Mouse (Mus musculus): Measurements from ENCODE around the gene E130114P18Rik. TPM values are rescaled to one million over a fixed set of nuclear protein-coding genes. Genes with fewer than 3 reads are reported as not detected.

Gene E130114P18Rik
- polyA plus RNA-seq, 1 experiment from 2014 or later: 30.7 TPM

DNA sequence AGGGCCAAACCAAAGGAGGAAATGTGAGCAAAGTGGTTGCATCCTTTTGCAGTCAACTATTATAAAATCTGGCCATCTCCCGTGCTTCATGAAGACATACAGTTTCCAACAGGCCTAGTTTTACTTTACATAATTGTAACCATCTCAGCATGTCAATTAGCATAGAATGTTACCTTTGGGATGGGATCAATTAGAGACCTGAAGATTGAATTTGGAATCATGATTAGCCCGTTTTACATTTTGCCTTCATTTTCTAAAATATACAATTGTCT, 129.5 kb downstream of the E130114P18Rik start:
- H3K27me3 ChIP-seq: no peaks in the 10 kb centered on the region
- H3K36me3 ChIP-seq: no peaks in the 10 kb centered on the region
- no peaks in the 10 kb centered on the region for H3K9me3 ChIP-seq
- H3K4me3 ChIP-seq: no peak overlapping the region
- no peak for ATAC-seq (ENCODE audit: low read depth)
- no peak overlapping the region for H3K9ac ChIP-seq
- peaks cover 39% of the 10 kb centered on the region for H3K4me1 ChIP-seq (replicated peaks)
- no peak overlapping the region for H3K4me2 ChIP-seq
- WGBS: 33% methylated on average over 2 of the region's 2 CpGs
- peak overlapping the region; percentile 84 for H3K27ac ChIP-seq (replicated peaks)

DNA sequence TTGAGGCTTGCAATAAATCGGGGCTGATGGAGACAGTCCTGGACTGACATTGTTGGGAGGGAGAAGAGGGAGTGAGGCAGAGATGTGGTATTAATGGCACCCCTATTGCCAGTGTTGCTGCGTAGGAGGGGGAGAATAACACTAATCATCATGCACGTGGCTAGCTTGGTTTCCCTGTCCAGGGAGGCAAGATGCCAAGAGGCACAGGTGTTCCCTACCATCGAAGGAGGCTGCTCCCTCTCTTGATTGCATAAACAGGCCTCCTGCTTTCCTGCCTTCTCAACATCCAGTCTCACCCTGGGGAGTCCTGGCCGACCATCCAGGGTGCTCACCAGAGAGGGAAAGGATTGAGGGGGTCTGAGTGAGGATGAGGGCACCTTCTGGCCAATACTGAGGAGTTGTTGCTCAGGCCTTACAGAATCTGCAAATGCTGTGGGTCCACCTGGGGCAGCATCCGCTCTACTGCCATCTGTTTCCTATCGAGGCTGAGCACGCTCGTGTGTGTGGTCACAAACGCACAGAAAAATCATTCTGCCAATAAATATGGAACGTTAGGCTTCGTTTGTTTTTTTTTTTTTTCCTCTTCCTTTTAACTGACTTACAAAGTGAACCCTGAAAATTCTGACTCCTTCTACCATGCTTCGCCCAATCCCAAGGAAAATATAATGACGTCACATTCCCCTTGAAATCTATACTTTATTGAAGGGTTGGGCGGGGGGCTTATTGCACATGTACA, 130.0 kb downstream of the E130114P18Rik start:
- peak; percentile 71 for ATAC-seq (ENCODE audit: low read depth)
- H3K27me3 ChIP-seq: no peaks in the 10 kb centered on the region
- no peak overlapping the region for H3K9ac ChIP-seq
- H3K4me3 ChIP-seq: no peak overlapping the region
- H3K27ac ChIP-seq (replicated peaks): peak overlapping the region; percentile 84
- H3K4me2 ChIP-seq: no peak overlapping the region
- H3K36me3 ChIP-seq: no peaks in the 10 kb centered on the region
- no peaks in the 10 kb centered on the region for H3K9me3 ChIP-seq
- WGBS: 39% methylated on average over 15 of the region's 15 CpGs
- peaks cover 39% of the 10 kb centered on the region for H3K4me1 ChIP-seq (replicated peaks)

DNA sequence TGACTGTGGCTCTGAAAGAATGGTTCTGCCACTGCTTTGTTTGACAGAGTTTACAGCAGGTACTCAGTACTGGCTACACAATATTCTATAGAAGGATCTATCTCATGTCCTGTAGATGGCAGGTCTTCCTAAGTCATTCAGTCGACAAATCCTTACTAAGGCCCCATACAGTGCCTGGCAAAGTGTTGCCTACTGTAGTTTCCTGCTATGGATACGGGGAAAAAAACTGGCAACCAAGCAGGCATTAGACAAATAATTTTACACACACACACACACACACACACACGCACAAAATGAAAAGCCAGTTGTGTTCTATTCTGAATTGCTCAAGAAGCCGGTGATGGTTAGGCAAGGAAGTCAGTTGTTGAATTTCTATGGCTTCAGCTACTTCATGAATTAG, 130.6 kb downstream of the E130114P18Rik start:
- H3K4me1 ChIP-seq (replicated peaks): peaks cover 39% of the 10 kb centered on the region
- WGBS: 60% methylated on average over 4 of the region's 4 CpGs
- no peak overlapping the region for H3K4me3 ChIP-seq
- ATAC-seq (ENCODE audit: low read depth): peak; percentile 29
- no peaks in the 10 kb centered on the region for H3K9me3 ChIP-seq
- no peak overlapping the region for H3K4me2 ChIP-seq
- no peaks in the 10 kb centered on the region for H3K27me3 ChIP-seq
- H3K9ac ChIP-seq: no peak overlapping the region
- no peaks in the 10 kb centered on the region for H3K36me3 ChIP-seq
- peak overlapping the region; percentile 84 for H3K27ac ChIP-seq (replicated peaks)

DNA sequence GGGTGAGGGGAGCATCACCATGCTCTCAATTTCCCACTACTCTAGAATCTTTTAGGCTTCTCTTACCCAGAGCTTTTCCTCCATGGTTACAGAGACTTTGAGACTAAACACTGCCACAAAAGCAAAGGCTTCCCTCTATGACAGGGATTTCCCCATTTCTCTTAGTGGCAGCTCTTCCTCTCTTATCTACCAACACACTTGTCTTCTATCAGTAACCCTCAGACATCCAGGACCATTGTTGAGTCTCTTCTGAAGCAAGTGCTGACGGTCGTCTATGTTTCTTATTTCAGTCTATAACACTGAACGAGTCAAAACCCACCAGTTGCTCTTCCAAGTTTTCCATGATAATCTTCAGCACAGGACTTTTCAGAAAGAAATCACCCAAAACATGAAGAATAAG, 137.5 kb downstream of the E130114P18Rik start:
- H3K27ac ChIP-seq (replicated peaks): no peak overlapping the region
- no peak for ATAC-seq (ENCODE audit: low read depth)
- H3K4me1 ChIP-seq (replicated peaks): peaks cover 18% of the 10 kb centered on the region
- H3K27me3 ChIP-seq: no peaks in the 10 kb centered on the region
- H3K36me3 ChIP-seq: no peaks in the 10 kb centered on the region
- 92% methylated on average over 3 of the region's 3 CpGs for WGBS
- H3K4me2 ChIP-seq: no peak overlapping the region
- no peak overlapping the region for H3K9ac ChIP-seq
- H3K9me3 ChIP-seq: no peaks in the 10 kb centered on the region
- no peak overlapping the region for H3K4me3 ChIP-seq

DNA sequence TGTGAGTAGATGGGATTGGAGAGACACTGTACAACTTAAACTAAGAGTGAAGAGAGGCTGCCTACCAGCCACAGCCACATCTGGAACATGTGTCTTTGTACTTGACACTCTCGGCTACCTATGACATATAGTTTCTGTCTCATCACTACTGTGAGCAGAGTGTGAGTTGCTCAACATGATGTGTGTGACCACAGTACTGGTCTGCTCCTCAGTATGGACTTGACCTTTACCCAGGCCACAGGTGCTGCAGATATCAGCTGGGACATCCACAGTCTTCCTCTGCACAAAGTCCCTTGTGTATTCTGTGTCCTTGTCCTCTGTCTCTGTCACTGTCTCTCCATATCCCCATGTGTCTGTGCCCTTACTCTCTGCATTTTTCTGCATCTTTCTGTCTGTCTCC, 141.3 kb downstream of the E130114P18Rik start:
- WGBS: 89% methylated on average over 1 of the region's 1 CpGs
- Histone ChIP-seq H3K27ac (replicated peaks) (no peak overlapping the region), H3K9me3 (no peaks in the 10 kb centered on the region)

DNA sequence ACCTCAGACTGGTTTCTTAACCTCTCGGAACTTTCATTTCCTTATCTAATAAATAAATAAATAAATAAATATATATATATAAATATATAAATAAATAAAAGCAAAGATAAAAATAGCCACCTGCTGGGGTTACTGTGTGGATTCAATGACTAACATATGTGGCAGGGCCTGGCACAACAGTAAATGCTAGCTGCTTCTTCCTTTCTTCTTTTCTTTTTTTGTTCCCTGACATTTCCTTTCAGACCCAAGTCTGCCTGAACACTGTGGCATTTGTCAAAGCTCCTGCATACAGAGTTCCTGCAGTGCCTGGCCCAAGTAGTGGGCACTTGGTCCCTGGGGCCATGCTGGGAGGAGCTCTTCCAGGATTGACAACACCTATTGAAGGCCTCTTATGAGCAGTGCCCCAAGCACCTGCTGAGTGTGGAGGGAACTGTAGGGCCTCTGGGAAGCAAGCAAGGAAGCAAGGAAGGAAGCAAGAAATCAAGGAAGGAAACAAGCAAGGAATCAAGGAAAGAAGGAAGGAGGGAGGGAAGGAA, 142.1 kb downstream of the E130114P18Rik start:
- peak; percentile 75 for ATAC-seq (ENCODE audit: low read depth)
- Histone ChIP-seq H3K4me1 (replicated peaks) (peaks cover 25% of the 10 kb centered on the region), H3K9ac (no peak overlapping the region), H3K36me3 (no peaks in the 10 kb centered on the region), H3K4me2 (no peak overlapping the region), H3K27ac (replicated peaks) (peak overlapping the region; percentile 42), H3K9me3 (no peaks in the 10 kb centered on the region), H3K27me3 (no peaks in the 10 kb centered on the region), H3K4me3 (no peak overlapping the region)
- WGBS: 32% methylated on average over 1 of the region's 1 CpGs

More for the DNA sequence above, 141.3 kb downstream of the E130114P18Rik start:
- Histone ChIP-seq H3K27me3 (no peaks in the 10 kb centered on the region), H3K4me3 (no peak overlapping the region), H3K36me3 (no peaks in the 10 kb centered on the region), H3K4me1 (replicated peaks) (peaks cover 25% of the 10 kb centered on the region), H3K4me2 (no peak overlapping the region), H3K9ac (no peak overlapping the region)
- no peak for ATAC-seq (ENCODE audit: low read depth)

DNA sequence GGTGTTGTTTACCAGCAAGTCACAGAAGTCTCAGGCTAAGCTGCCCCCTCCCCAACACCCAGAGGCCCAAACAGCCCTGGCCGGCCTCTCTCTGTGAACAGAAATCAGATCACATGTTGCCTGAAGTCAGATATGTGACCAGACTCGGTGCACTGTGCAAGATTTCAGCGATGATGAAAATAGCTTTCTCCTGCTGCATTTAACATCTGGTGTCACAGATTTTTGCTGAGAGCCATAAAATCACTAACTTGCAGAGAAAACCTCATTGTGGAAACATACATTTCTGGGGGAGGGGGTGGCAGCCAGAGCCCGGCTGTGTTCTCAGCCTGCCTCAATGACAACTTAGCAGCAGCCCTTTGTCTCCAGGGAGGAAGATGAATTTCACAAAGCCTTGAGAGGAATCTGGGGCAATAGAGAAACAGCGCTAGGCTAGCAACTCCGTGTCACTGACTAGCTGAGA, 142.6 kb downstream of the E130114P18Rik start:
- Histone ChIP-seq H3K4me2 (no peak overlapping the region), H3K27me3 (no peaks in the 10 kb centered on the region), H3K4me3 (no peak overlapping the region), H3K4me1 (replicated peaks) (peaks cover 25% of the 10 kb centered on the region), H3K27ac (replicated peaks) (peak overlapping the region; percentile 42; the same call in 1 of the 2 replicates), H3K36me3 (no peaks in the 10 kb centered on the region), H3K9me3 (no peaks in the 10 kb centered on the region), H3K9ac (no peak overlapping the region)
- ATAC-seq (ENCODE audit: low read depth): peak; percentile 70; the same call in 1 of the 2 replicates
- 15% methylated on average over 6 of the region's 6 CpGs for WGBS

DNA sequence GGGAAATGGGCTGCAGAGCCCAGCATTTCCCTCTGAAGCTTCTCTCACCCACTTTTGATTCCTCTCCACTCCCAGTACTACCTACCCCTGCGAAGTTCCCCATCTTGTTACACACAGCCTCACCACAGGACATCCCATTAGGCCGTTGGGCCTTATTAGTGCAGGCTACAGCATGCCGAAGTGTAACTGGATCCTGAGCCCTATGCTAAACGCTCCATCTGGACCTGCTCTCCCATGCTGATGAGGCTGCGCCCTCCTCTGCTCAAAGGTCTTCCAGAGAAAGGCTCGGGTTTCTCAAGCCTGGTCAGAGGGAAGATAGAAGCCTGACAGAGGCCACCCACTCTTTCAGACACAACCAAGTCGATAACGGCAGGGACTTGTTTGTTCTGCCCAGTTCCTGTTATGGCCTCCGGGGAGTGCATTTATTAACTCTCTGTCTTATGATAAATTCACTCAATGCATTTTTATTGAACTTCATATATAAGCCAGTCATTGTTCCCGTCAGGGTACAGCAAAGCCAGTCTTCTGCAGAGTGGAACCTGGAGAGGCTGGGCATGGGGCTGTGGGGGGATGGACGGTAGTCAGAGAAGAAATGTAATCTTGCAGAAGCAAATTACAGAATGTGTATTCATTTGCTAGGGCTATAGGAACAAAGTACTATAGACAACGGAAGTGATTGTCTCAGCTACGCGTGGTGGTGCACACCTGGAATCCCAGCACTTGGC, 148.8 kb downstream of the E130114P18Rik start:
- Histone ChIP-seq H3K9ac (0 out of 2 replicates have a peak overlapping the region, but pooled peaks have one; percentile 13), H3K4me3 (no peak overlapping the region), H3K36me3 (no peaks in the 10 kb centered on the region), H3K27me3 (no peaks in the 10 kb centered on the region), H3K27ac (replicated peaks) (peak overlapping the region; percentile 7; the same call in 1 of the 2 replicates), H3K9me3 (no peaks in the 10 kb centered on the region), H3K4me2 (no peak overlapping the region), H3K4me1 (replicated peaks) (peaks cover 24% of the 10 kb centered on the region)
- peak; percentile 84 for ATAC-seq (ENCODE audit: low read depth)
- 32% methylated on average over 14 of the region's 14 CpGs for WGBS

DNA sequence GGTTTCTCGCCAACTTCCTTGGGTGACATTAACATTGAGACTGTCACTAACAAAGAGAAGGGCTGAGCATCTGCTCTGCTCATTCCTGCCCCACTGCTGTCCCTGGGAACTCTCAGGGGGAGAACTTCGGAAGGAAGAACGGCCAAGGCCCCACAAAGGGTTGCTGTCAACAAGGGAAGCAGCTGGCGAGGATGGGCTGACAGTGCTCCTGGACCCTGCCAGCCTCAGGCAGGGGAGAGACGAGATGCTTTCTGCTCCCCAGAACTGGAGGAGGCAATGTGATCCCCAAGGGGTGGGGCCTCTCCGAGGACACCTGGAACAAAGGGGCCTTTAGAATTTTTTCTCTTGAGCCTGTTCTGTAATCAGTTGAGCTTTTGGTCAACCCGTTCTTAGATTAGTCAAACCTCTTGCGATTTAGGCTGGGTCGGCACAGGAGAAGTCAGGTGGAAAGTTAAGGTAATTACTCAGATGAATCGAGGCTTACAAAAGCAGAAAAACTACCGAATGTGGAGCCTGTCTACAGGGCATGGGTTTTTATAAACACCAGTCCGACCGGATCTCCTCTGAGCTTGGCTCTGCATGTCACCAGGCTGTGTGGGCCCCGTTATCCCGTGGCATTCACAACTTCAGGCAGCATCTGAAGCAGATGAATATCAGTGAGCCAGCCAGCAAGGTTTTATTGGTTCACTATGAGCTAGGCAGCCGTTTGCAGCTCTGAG, 151.7 kb downstream of the E130114P18Rik start:
- Histone ChIP-seq H3K4me2 (no peak overlapping the region), H3K4me1 (replicated peaks) (peaks cover 24% of the 10 kb centered on the region), H3K36me3 (no peaks in the 10 kb centered on the region), H3K27me3 (no peaks in the 10 kb centered on the region), H3K4me3 (no peak overlapping the region), H3K27ac (replicated peaks) (peak overlapping the region; percentile 38; the same call in 1 of the 2 replicates), H3K9ac (no peak overlapping the region), H3K9me3 (no peaks in the 10 kb centered on the region)
- no peak for ATAC-seq (ENCODE audit: low read depth)
- 35% methylated on average over 16 of the region's 16 CpGs for WGBS

DNA sequence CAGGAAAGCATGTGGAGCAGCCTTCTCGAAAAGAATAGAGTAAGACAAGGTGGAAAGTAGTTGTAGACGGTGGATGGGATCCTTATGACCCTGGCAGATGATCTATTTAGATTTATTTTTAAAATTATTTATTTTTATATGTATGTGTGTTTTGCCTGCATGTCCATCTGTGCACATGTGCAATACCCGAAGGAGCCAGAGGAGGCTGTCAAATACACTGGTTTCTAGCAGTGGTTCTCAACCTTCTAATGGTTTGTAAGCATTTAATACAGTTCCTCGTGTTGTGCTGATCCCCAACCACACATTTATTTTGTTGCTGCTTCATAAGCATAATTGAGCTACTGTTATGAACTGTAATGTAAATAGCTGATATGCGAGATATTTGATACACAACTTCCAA, 154.7 kb downstream of the E130114P18Rik start:
- no peak for ATAC-seq (ENCODE audit: low read depth)
- H3K4me1 ChIP-seq (replicated peaks): peaks cover 19% of the 10 kb centered on the region
- no peak overlapping the region for H3K27ac ChIP-seq (replicated peaks)
- H3K9ac ChIP-seq: no peak overlapping the region
- H3K9me3 ChIP-seq: no peaks in the 10 kb centered on the region
- H3K27me3 ChIP-seq: no peaks in the 10 kb centered on the region
- 83% methylated on average over 5 of the region's 5 CpGs for WGBS
- H3K4me2 ChIP-seq: no peak overlapping the region
- H3K4me3 ChIP-seq: no peak overlapping the region
- no peaks in the 10 kb centered on the region for H3K36me3 ChIP-seq

DNA sequence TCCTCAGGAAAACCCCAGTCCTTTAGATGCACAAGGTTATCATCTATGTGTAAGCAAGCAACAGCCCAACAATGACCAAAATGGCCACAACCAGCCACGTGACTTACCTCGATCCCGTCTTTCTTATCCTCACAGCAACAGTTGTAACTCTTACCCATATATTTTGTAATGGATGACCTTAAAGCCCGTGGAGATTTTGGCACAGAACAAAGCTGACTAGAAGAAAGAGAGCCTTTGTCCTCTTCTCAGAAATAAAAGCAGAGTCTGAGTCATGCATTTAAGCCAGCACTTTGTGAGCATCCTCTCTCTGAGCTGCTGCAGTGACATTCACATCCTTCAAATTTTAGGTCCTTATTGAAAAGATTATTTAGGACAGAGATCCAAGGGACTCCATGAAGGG, 156.1 kb downstream of the E130114P18Rik start:
- Histone ChIP-seq H3K9me3 (no peaks in the 10 kb centered on the region), H3K27ac (replicated peaks) (no peak overlapping the region), H3K9ac (no peak overlapping the region), H3K36me3 (no peaks in the 10 kb centered on the region), H3K4me1 (replicated peaks) (peaks cover 22% of the 10 kb centered on the region), H3K4me2 (no peak overlapping the region), H3K4me3 (no peak overlapping the region), H3K27me3 (no peaks in the 10 kb centered on the region)
- ATAC-seq (ENCODE audit: low read depth): no peak
- WGBS: 49% methylated on average over 4 of the region's 4 CpGs

DNA sequence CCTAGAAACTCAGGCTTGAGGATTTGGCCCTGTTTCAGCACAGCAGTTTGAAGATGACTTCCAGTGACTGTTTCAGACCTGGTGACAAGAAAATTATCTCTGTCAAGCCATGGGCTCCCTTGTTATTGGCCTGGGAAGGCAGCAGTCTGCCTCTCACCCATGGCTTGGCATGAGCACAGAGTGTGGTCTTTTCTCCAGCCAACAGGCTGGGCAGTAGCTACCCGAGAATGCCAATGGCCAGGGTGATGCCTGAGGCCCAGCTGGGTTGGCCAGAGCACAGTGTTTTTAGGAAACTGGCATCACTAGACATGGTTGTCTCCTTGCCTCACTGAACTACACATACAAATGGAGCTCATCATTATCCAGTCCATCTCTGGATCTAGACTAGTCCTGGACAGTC, 157.5 kb downstream of the E130114P18Rik start:
- Histone ChIP-seq H3K27ac (replicated peaks) (no peak overlapping the region), H3K27me3 (no peaks in the 10 kb centered on the region), H3K36me3 (no peaks in the 10 kb centered on the region), H3K4me1 (replicated peaks) (peaks cover 12% of the 10 kb centered on the region), H3K4me3 (no peak overlapping the region), H3K9ac (no peak overlapping the region), H3K9me3 (no peaks in the 10 kb centered on the region), H3K4me2 (no peak overlapping the region)
- 81% methylated on average over 1 of the region's 1 CpGs for WGBS
- ATAC-seq (ENCODE audit: low read depth): no peak

All from neural tube, embryonic 13.5 days (tissue).